Mouse (Mus musculus): ENCODE measurements at regions not wholly inside any gene's neighbourhood (a gene's known extent, or its start where the extent isn't known, plus 50 kb on each side); places are given as distances from the start of the nearest gene placed in this dataset.

DNA sequence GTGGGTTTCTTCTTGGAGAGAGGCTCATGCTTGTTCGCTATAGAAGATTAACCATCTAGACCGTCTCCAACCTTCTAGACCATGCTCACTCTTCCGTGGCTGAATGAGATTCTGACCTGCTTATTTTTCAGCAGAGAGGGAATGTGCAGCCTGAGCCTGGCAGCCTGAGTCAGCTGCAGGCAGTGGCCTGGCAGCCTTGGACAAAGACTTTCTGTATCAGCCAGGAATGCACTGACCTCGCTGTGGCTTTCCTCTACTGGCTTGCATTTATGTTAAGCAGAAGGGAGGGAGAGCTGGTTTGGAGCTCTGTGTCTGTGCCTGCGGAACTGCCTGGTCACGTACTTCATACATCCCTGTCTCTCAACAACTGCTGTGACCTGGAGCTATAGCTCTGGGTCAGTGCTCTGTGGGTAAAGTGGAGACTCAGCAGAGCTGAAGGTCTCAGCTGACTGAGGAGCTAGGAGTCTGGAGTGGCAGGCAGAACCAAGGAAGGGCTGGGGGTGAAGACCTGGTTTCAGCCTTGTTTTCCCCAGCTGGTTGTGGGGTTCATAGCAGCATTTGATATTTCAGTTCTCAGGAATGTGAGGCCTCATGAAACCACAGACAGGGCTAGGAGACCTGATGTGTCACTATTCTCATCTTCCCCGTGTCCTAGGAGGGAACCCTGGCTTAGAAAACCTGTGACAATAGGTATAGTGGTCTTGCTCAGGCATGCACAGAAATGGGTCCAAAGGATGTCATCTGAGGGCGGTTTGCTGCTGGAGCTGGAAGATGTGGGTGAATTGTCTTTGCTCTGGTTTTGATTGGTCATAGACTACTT, 207.2 kb upstream of the Ncam1 start:
- TF ChIP-seq CTCF (IDR thresholded peaks at IDR 0.05; ENCODE audit: low read depth) (no peak), EP300 (IDR thresholded peaks at IDR 0.05; ENCODE audit: low read depth) (no peak)
